Mouse (Mus musculus) CH12.LX (cell line): Measurements from ENCODE around the gene Rnase4. TPM values are rescaled to one million over a fixed set of nuclear protein-coding genes. Genes with fewer than 3 reads are reported as not detected.

Experiments used
- DNase-seq: peaks from one replicate; pipeline ENCODE4 v3.0.0-alpha.2; 2013; ENCODE audit errors: extremely low read depth
- H3K27ac ChIP-seq: 2 replicates; pipeline ENCODE4 v1.5.1; 2012; ENCODE audit warnings: low read depth, mild to moderate bottlenecking, control low read depth, moderate library complexity; ENCODE audit not compliant: insufficient read depth
- H3K27me3 ChIP-seq: replicated peaks from 2 replicates; pipeline ENCODE3; 2012; ENCODE audit warnings: inconsistent platforms
- H3K36me3 ChIP-seq, 2 experiments: replicated peaks in 1 of 2; 2 replicates each; pipeline versions ENCODE3 to v1.6.1; 2012; ENCODE audit warnings: inconsistent platforms in 1 of 2, low read length in 1 of 2, mild to moderate bottlenecking in 1 of 2, mixed read lengths in 1 of 2, moderate library complexity in 1 of 2; ENCODE audit not compliant: control insufficient read depth in 1 of 2, insufficient read depth in 1 of 2
- H3K4me1 ChIP-seq, 2 experiments: 2 replicates each; pipeline ENCODE4 v1.6.1; 2012; ENCODE audit warnings: inconsistent platforms in 1 of 2, moderate library complexity in 1 of 2; ENCODE audit not compliant: insufficient read depth in 2 of 2, control insufficient read depth in 1 of 2
- H3K4me2 ChIP-seq: 2 replicates; pipeline ENCODE4 v1.6.1; 2012; ENCODE audit warnings: low read depth, mild to moderate bottlenecking, control low read depth; ENCODE audit not compliant: poor library complexity, insufficient read depth, severe bottlenecking
- H3K4me3 ChIP-seq, 3 experiments: fragments of 150-350 bp in 1 of 3; sonication (generic) in 1 of 3; replicated peaks in 1 of 3; 2 replicates each; pipeline versions ENCODE3 to v1.5.1; 2011 to 2012; ENCODE audit warnings: low read depth in 2 of 3, low read length in 2 of 3, mild to moderate bottlenecking in 2 of 3, moderate library complexity in 2 of 3, control low read depth in 1 of 3, improper control_type of control experiment in 1 of 3, inconsistent platforms in 1 of 3, mixed read lengths in 1 of 3; ENCODE audit not compliant: poor library complexity in 1 of 3
- H3K79me2 ChIP-seq: replicated peaks from 2 replicates; pipeline ENCODE4 v1.6.1; 2012; ENCODE audit warnings: mild to moderate bottlenecking, moderate library complexity; ENCODE audit not compliant: control insufficient read depth, poor library complexity, insufficient read depth, severe bottlenecking; ENCODE audit errors: extremely low read depth
- H3K9ac ChIP-seq: 2 replicates; pipeline ENCODE4 v1.6.1; 2012; ENCODE audit warnings: low read depth, mild to moderate bottlenecking, control low read depth, moderate library complexity; ENCODE audit not compliant: insufficient read depth
- H3K9me3 ChIP-seq: replicated peaks from 2 replicates; pipeline ENCODE3; 2012; ENCODE audit warnings: low read length, inconsistent platforms, mixed read lengths
- BHLHE40 ChIP-seq: IDR thresholded peaks from 2 replicates; pipeline ENCODE4 v1.6.1; 2011; ENCODE audit warnings: mild to moderate bottlenecking, low read depth, low read length, improper control_type of control experiment
- CHD2 ChIP-seq: IDR thresholded peaks from 2 replicates; pipeline ENCODE4 v1.6.1; 2011; ENCODE audit warnings: low read length, improper control_type of control experiment
- CTCF ChIP-seq, 2 experiments: IDR thresholded peaks in 1 of 2; conservative IDR thresholded peaks in 1 of 2; 2 replicates each; pipeline ENCODE4 v1.5.1; 2011 to 2012; ENCODE audit warnings: low read depth in 2 of 2, low read length in 2 of 2, improper control_type of control experiment in 1 of 2, inconsistent platforms in 1 of 2, mild to moderate bottlenecking in 1 of 2, moderate library complexity in 1 of 2
- E2F4 ChIP-seq: IDR thresholded peaks from 2 replicates; pipeline ENCODE4 v1.6.1; 2011; ENCODE audit warnings: low read depth, low read length, improper control_type of control experiment; ENCODE audit not compliant: insufficient replicate concordance
- EP300 ChIP-seq: IDR thresholded peaks from 2 replicates; pipeline ENCODE4 v1.6.1; 2011; ENCODE audit warnings: low read length, improper control_type of control experiment
- ETS1 ChIP-seq: conservative IDR thresholded peaks from 2 replicates; pipeline ENCODE4 v1.6.1; 2012; ENCODE audit warnings: low read depth, mild to moderate bottlenecking, inconsistent platforms, low read length, improper control_type of control experiment, moderate library complexity
- GABPA ChIP-seq: IDR thresholded peaks from 2 replicates; pipeline ENCODE4 v1.6.1; 2012; ENCODE audit warnings: low read depth, low read length, improper control_type of control experiment, inconsistent platforms; ENCODE audit not compliant: insufficient replicate concordance
- IRF4 ChIP-seq: IDR thresholded peaks from 2 replicates; pipeline ENCODE4 v1.6.1; 2014; ENCODE audit warnings: low read depth, mild to moderate bottlenecking, inconsistent platforms, low read length, improper control_type of control experiment
- JUN ChIP-seq: IDR thresholded peaks from 2 replicates; pipeline ENCODE4 v1.6.1; 2011; ENCODE audit warnings: low read depth, mild to moderate bottlenecking, low read length, improper control_type of control experiment, moderate library complexity; ENCODE audit not compliant: insufficient read depth
- JUND ChIP-seq: conservative IDR thresholded peaks from 2 replicates; pipeline ENCODE4 v1.6.1; 2011; ENCODE audit warnings: low read depth, low read length, improper control_type of control experiment
- MEF2A ChIP-seq: IDR thresholded peaks from 2 replicates; pipeline ENCODE4 v1.6.1; 2014; ENCODE audit warnings: low read depth, mild to moderate bottlenecking, inconsistent platforms, low read length, improper control_type of control experiment, borderline replicate concordance
- MXI1 ChIP-seq: IDR thresholded peaks from 2 replicates; pipeline ENCODE4 v1.6.1; 2011; ENCODE audit warnings: mild to moderate bottlenecking, low read depth, low read length, improper control_type of control experiment
- MYC ChIP-seq: IDR thresholded peaks from 2 replicates; pipeline ENCODE4 v1.6.1; 2011; ENCODE audit warnings: low read depth, mild to moderate bottlenecking, improper control_type of control experiment, low read length
- NELFE ChIP-seq: IDR thresholded peaks from 2 replicates; pipeline ENCODE4 v1.6.1; 2011; ENCODE audit warnings: low read depth, low read length, improper control_type of control experiment
- PAX5 ChIP-seq: IDR thresholded peaks from 2 replicates; pipeline ENCODE4 v1.6.1; 2012; ENCODE audit warnings: low read length, inconsistent platforms, mixed read lengths
- POLR2A ChIP-seq: IDR thresholded peaks from 2 replicates; pipeline ENCODE4 v1.6.1; 2011; ENCODE audit warnings: low read depth, mild to moderate bottlenecking, improper control_type of control experiment, low read length
- POLR2AphosphoS2 ChIP-seq: IDR thresholded peaks from 2 replicates; pipeline ENCODE4 v1.6.1; 2011; ENCODE audit warnings: low read depth, low read length, improper control_type of control experiment
- TBP ChIP-seq: conservative IDR thresholded peaks from 2 replicates; pipeline ENCODE4 v1.6.1; 2011; ENCODE audit warnings: low read depth, low read length, improper control_type of control experiment
- TCF12 ChIP-seq: IDR thresholded peaks from 2 replicates; pipeline ENCODE4 v1.6.1; 2014; ENCODE audit warnings: low read depth, mild to moderate bottlenecking, inconsistent platforms, low read length, improper control_type of control experiment
- USF1 ChIP-seq: IDR thresholded peaks from 2 replicates; pipeline ENCODE4 v1.6.1; 2014; ENCODE audit warnings: low read depth, mild to moderate bottlenecking, inconsistent platforms, low read length, improper control_type of control experiment
- ZC3H11A ChIP-seq: IDR thresholded peaks from 2 replicates; pipeline ENCODE4 v1.6.1; 2012; ENCODE audit warnings: low read depth, mild to moderate bottlenecking, inconsistent platforms, low read length, improper control_type of control experiment
- dilution Hi-C: fragments of 300-500 bp; cut with MboI; formaldehyde crosslinking; loops from 2 replicates; pipeline ENCODE4 v1.14.3; 2020; ENCODE audit warnings: low sequenced_read_pairs; ENCODE audit not compliant: extremely low pct_unique_long_range_greater_than_20kb, extremely low pct_ligation_motif_present
- in situ Hi-C: fragments of 300-500 bp; cut with MboI; formaldehyde crosslinking; loops from 3 replicates; pipeline ENCODE4 v1.14.3; 2019; ENCODE audit warnings: low sequenced_read_pairs, low pct_ligation_motif_present, low pct_unique_long_range_greater_than_20kb, mixed read lengths
- polyA plus RNA-seq: library from polyadenylated mRNA; unstranded; fragments of >175 nt; gene quantifications from 2 replicates; pipeline ENCODE4 v1.2.1, GENCODE M21; 2012; ENCODE audit warnings: low read depth; ENCODE audit not compliant: insufficient read length
- total RNA-seq, 2 experiments: library from RNA; depleted of rRNA; stranded (reverse); fragments of 300-350 nt in 1 of 2; fragments of >200 nt in 1 of 2; gene quantifications; 2 replicates each; pipeline ENCODE4 v1.2.3; 2012 to 2014

Rnase4 gene
- total and polyA plus RNA-seq, 3 experiments, result 1.6 to 1.9 (median 1.8) TPM

DNA sequence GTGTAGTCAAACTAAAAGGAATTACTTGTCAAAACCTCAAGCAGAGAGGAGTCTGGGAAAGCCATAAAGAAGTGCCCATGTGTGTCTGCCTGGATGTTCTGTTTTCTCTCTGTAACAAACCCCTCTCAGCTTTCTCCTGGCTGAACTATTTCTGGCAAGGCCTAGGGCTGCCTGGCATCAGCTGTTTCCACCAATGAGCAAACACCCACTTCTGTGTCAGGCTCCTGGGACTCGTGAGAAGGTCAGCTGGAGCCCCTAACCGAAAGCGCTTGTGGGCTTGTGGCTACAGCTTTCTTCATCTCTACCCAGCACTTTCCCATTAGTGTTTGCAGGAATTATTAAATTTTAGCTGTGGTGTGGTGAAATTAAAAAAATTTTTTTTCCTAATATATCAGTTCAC lies 21.1 kb downstream of the Rnase4 start:
- H3K27me3 ChIP-seq, result no peaks in the 10 kb centered on the region
- DNase-seq, result no peak
- H3K4me3 ChIP-seq, result no peak overlapping the region
- H3K4me2 ChIP-seq, result no peak overlapping the region
- no peak overlapping the region for H3K9ac ChIP-seq
- peaks cover 7 to 24% of the 10 kb centered on the region in 2 experiments; a peak in 3 of 4 replicates for H3K4me1 ChIP-seq
- in situ Hi-C loops, result loop anchor here (25.0 kb wide), 1 partner anchor 350 kb away; the partner anchor contains the start of gene Vmn2r89
- dilution Hi-C loops, result no loop called here
- no peaks in the 10 kb centered on the region for H3K36me3 ChIP-seq
- H3K79me2 ChIP-seq, result no peaks in the 10 kb centered on the region
- H3K9me3 ChIP-seq, result no peaks in the 10 kb centered on the region
- TF ChIP-seq BHLHE40 (peak; percentile 51), JUN (no peak), JUND (no peak), ETS1 (peak; percentile 24; the same call in 1 of the 2 replicates), CTCF (conservative IDR thresholded peaks at IDR 0.05 in 1 of 2, IDR thresholded peaks at IDR 0.05 in 1 of 2; ENCODE audit: low read depth in 2 of 2, low read length in 2 of 2) (no peak), POLR2AphosphoS2 (no peak)
- no peak overlapping the region for H3K27ac ChIP-seq

DNA sequence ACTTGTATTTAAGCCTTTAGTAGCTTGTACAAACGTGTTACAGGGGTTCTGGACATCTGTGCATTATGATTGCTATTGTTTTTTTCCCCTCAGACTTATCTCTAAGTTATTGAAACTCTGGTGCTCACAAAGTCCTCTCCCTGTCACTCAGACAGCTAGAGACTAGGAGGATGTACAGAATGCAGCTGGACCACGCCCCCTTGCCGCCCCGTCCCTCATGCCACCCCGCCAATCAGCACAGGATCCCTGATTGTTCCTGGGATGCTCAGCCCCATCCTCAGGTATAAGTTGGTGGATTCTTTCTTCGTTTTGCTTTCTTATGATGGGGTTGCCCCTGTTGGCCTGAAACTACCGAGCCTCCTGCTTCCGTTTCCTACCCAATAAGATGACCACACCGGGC lies 22.6 kb downstream of the Rnase4 start:
- TF ChIP-seq TCF12 (no peak), E2F4 (no peak), NELFE (no peak), USF1 (no peak), CHD2 (no peak), TBP (no peak), MEF2A (no peak), ETS1 (no peak), ZC3H11A (no peak), PAX5 (no peak), MXI1 (no peak), MYC (no peak), JUND (no peak), POLR2A (no peak), BHLHE40 (no peak), IRF4 (no peak), EP300 (no peak), GABPA (no peak)
- 0 out of 2 replicates have a peak overlapping the region, but pooled peaks have one; percentile 35 for H3K4me2 ChIP-seq
- H3K36me3 ChIP-seq, result no peaks in the 10 kb centered on the region
- H3K27me3 ChIP-seq, result no peaks in the 10 kb centered on the region
- no peak overlapping the region for H3K4me3 ChIP-seq
- H3K79me2 ChIP-seq, result no peaks in the 10 kb centered on the region
- no peaks in the 10 kb centered on the region for H3K9me3 ChIP-seq
- peaks cover 4 to 9% of the 10 kb centered on the region in 2 experiments; a peak in 2 of 4 replicates for H3K4me1 ChIP-seq
- in situ Hi-C loops (loop anchor here (25.0 kb wide), 1 partner anchor 349 kb away; the partner anchor contains the start of gene Vmn2r89), dilution Hi-C loops (no loop called here)
- no peak overlapping the region for H3K27ac ChIP-seq
- H3K9ac ChIP-seq, result no peak overlapping the region
- no peak for DNase-seq
